Mouse (Mus musculus): ENCODE results near the gene Peak1.
A peak's percentile ranks its signal among the peaks of the same experiment; 100 is the strongest.

Peak1 gene

GRCm38 (mm10) chr9:56417948-56418737 is at the start of gene Peak1, which contains the start of gene Hmg20a:
Gene Peak1, minus strand, starts transcription at chr9:56418067.
Gene Hmg20a, plus strand, starts transcription at chr9:56418609.
- Histone ChIP-seq H3K36me3 (ENCODE audit: insufficient read depth, low read length) (no peaks in the 10 kb centered on the region), H3K9me3 (ENCODE audit: low read length) (no peaks in the 10 kb centered on the region), H3K4me3 (replicated peaks; ENCODE audit: low read length) (peak within 1 kb of the TSS; percentile 93), H3K27me3 (ENCODE audit: insufficient read depth, low read length) (no peaks in the 10 kb centered on the region), H3K4me1 (replicated peaks; ENCODE audit: low read depth, low read length) (peaks cover 50% of the 10 kb centered on the region)
- no peak for TF ChIP-seq CTCF (conservative IDR thresholded peaks at IDR 0.05; ENCODE audit: low read length)
- TF ChIP-seq POU5F1 (IDR thresholded peaks at IDR 0.05; ENCODE audit: borderline replicate concordance, low read length) = no peak
- TF ChIP-seq NANOG (IDR thresholded peaks at IDR 0.05; ENCODE audit: borderline replicate concordance, low read length) = peak; percentile 66; the same call in 1 of the 2 replicates

DNA sequence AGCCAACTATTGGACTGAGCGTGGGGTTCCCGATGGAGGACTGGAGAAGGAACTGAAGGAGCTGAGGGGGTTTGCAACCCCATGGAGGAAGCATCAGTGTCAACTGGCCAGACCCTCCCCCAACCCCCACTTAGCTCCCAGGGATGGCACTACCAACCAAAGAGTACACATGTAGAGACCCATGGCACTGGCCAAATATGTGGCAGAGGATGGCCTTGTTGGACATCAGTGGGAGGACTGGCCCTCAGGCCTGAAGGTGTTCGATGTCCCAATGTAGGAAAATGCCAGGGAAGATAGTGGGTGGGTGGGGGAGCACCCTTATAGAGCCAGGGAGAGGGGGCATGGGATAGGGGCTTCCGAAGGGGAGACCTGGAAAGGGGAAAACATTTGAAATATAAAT is 48.4 kb upstream of the Peak1 start:
- H3K27me3 ChIP-seq (ENCODE audit: insufficient read depth, low read length) = no peaks in the 10 kb centered on the region
- no peak overlapping the region for H3K4me3 ChIP-seq (replicated peaks; ENCODE audit: low read length)
- no peaks in the 10 kb centered on the region for H3K9me3 ChIP-seq (ENCODE audit: low read length)
- peaks cover 21% of the 10 kb centered on the region for H3K36me3 ChIP-seq (ENCODE audit: insufficient read depth, low read length)
- H3K4me1 ChIP-seq (replicated peaks; ENCODE audit: low read depth, low read length) = peaks cover 28% of the 10 kb centered on the region
- TF ChIP-seq NANOG (IDR thresholded peaks at IDR 0.05; ENCODE audit: borderline replicate concordance, low read length) = no peak
- no peak for TF ChIP-seq POU5F1 (IDR thresholded peaks at IDR 0.05; ENCODE audit: borderline replicate concordance, low read length)

DNA sequence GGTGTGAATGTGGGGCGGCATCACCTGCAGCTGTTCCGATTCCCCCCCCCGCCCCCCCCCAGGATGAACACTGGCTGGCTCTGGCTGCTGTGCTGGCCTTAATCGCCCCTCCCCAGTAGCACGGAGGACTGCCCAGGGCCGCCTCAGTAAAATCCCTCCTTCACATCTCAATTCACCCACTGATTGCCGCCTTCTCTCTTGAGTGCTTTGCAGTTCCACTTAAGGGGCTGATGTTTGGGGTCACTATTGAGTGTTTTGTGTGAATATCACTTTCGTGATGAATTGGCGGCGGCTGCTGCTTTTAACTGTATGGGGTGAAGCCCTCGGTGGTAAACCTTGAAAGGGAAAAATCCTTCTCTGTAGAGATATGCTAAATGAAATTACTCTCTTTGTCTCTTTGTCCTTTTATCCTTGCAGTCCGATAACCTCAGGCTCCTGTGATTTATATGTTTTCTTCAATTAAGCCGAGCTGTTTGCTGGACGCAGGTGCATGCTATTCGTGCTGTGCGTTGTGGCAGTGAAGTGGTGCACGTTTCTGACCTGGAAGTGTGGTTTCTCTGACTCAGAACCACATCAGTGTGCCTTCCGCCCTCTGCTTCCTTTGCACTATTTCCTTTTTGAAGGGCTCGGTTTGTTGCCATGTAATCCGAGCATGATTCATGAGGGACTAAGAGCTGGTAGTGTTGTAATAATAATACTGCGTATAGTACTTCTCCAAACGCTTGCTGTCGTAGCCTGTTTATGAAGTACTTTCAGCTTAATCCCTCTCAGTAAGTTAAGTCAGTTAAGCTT is 47.2 kb upstream of the Peak1 start:
- Histone ChIP-seq H3K27me3 (ENCODE audit: insufficient read depth, low read length) (no peaks in the 10 kb centered on the region), H3K4me3 (replicated peaks; ENCODE audit: low read length) (no peak overlapping the region), H3K36me3 (ENCODE audit: insufficient read depth, low read length) (peaks cover 21% of the 10 kb centered on the region), H3K9me3 (ENCODE audit: low read length) (no peaks in the 10 kb centered on the region), H3K4me1 (replicated peaks; ENCODE audit: low read depth, low read length) (peaks cover 19% of the 10 kb centered on the region)
- no peak for TF ChIP-seq NANOG (IDR thresholded peaks at IDR 0.05; ENCODE audit: borderline replicate concordance, low read length)
- TF ChIP-seq POU5F1 (IDR thresholded peaks at IDR 0.05; ENCODE audit: borderline replicate concordance, low read length) = no peak
- TF ChIP-seq CTCF (conservative IDR thresholded peaks at IDR 0.05; ENCODE audit: low read length) = no peak

DNA sequence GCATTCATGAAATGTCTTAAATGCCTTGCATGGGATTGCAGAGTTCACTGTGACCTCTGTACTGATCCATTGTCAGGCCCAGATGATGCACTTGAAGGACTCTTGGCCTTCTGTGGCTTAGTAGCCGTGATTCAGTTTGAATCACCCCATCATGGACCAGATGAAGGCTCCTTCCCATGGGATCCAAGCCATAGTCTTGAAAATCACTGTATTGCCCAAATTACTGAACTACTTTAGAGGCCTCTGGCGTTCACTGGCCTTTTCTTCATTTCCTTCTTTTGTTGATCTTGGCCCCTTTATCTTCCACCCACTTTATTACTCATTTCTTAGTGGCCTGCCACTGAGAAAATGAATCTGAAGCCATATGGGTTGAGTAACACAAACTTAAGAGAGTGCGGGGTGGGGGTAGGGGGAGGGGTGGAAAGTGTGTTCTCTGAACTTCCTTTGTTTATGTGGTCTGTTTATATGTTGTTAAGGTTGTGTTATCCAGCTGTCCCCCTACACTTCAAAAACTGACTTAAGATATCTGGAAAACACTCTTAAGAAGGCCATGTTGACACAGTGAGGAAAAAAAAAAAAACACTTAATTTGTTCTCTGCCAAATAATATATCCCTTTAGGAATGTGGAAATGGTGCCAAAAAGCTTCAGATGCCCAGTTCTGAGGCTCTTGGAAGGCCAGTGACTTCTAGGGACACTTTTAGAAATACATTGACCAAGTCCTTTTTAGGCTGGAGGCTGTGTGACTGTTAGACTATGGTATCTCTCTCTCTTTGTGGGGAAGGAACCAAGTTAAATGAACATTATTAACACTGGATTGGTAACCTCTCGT is 46.0 kb upstream of the Peak1 start:
- no peaks in the 10 kb centered on the region for H3K27me3 ChIP-seq (ENCODE audit: insufficient read depth, low read length)
- TF ChIP-seq CTCF (conservative IDR thresholded peaks at IDR 0.05; ENCODE audit: low read length) = no peak
- no peak for TF ChIP-seq NANOG (IDR thresholded peaks at IDR 0.05; ENCODE audit: borderline replicate concordance, low read length)
- no peak for TF ChIP-seq POU5F1 (IDR thresholded peaks at IDR 0.05; ENCODE audit: borderline replicate concordance, low read length)
- H3K4me3 ChIP-seq (replicated peaks; ENCODE audit: low read length) = no peak overlapping the region
- peaks cover 8% of the 10 kb centered on the region; the same call in 1 of the 2 replicates for H3K4me1 ChIP-seq (replicated peaks; ENCODE audit: low read depth, low read length)
- peaks cover 13% of the 10 kb centered on the region for H3K36me3 ChIP-seq (ENCODE audit: insufficient read depth, low read length)
- no peaks in the 10 kb centered on the region for H3K9me3 ChIP-seq (ENCODE audit: low read length)

DNA sequence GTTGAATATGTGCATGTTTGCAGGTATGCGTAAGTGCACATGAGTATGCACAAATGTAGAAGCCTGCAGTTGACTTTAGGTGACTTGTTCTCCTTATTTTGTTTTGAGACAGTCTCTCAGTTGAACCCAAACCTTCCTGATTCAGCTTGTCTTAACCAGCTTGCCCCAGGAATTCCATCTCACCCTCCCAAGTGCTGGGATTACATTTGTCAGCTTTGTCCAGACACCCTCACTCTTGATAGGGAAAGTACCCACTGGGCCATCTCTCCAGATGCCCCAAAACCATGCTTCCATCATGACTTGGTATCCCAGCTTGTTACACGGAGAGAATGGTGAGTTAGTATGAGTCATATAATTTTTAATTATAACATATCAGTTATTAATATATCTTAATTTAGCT is 45.2 kb upstream of the Peak1 start:
- Histone ChIP-seq H3K4me1 (replicated peaks; ENCODE audit: low read depth, low read length) (peaks cover 12% of the 10 kb centered on the region), H3K27me3 (ENCODE audit: insufficient read depth, low read length) (no peaks in the 10 kb centered on the region), H3K4me3 (replicated peaks; ENCODE audit: low read length) (no peak overlapping the region), H3K9me3 (ENCODE audit: low read length) (no peaks in the 10 kb centered on the region), H3K36me3 (ENCODE audit: insufficient read depth, low read length) (peaks cover 12% of the 10 kb centered on the region)
- TF ChIP-seq CTCF (conservative IDR thresholded peaks at IDR 0.05; ENCODE audit: low read length) (no peak), NANOG (IDR thresholded peaks at IDR 0.05; ENCODE audit: borderline replicate concordance, low read length) (no peak), POU5F1 (IDR thresholded peaks at IDR 0.05; ENCODE audit: borderline replicate concordance, low read length) (no peak)

- Histone ChIP-seq H3K27me3 (ENCODE audit: insufficient read depth, low read length) (no peaks in the 10 kb centered on the region), H3K4me3 (replicated peaks; ENCODE audit: low read length) (no peak overlapping the region), H3K4me1 (replicated peaks; ENCODE audit: low read depth, low read length) (peaks cover 14% of the 10 kb centered on the region), H3K9me3 (ENCODE audit: low read length) (no peaks in the 10 kb centered on the region), H3K36me3 (ENCODE audit: insufficient read depth, low read length) (peaks cover 8% of the 10 kb centered on the region)
- TF ChIP-seq POU5F1 (IDR thresholded peaks at IDR 0.05; ENCODE audit: borderline replicate concordance, low read length) (no peak), NANOG (IDR thresholded peaks at IDR 0.05; ENCODE audit: borderline replicate concordance, low read length) (no peak), CTCF (conservative IDR thresholded peaks at IDR 0.05; ENCODE audit: low read length) (no peak)
Observed at GRCm38 (mm10) chr9:56462606-56463005, 44.7 kb upstream of the Peak1 start.

GRCm38 (mm10) chr9:56460987-56461386 is 43.1 kb upstream of the Peak1 start:
- Histone ChIP-seq H3K36me3 (ENCODE audit: insufficient read depth, low read length) (no peaks in the 10 kb centered on the region), H3K9me3 (ENCODE audit: low read length) (no peaks in the 10 kb centered on the region), H3K4me3 (replicated peaks; ENCODE audit: low read length) (no peak overlapping the region), H3K4me1 (replicated peaks; ENCODE audit: low read depth, low read length) (peaks cover 14% of the 10 kb centered on the region), H3K27me3 (ENCODE audit: insufficient read depth, low read length) (no peaks in the 10 kb centered on the region)
- TF ChIP-seq POU5F1 (IDR thresholded peaks at IDR 0.05; ENCODE audit: borderline replicate concordance, low read length) (no peak), NANOG (IDR thresholded peaks at IDR 0.05; ENCODE audit: borderline replicate concordance, low read length) (no peak), CTCF (conservative IDR thresholded peaks at IDR 0.05; ENCODE audit: low read length) (no peak)

DNA sequence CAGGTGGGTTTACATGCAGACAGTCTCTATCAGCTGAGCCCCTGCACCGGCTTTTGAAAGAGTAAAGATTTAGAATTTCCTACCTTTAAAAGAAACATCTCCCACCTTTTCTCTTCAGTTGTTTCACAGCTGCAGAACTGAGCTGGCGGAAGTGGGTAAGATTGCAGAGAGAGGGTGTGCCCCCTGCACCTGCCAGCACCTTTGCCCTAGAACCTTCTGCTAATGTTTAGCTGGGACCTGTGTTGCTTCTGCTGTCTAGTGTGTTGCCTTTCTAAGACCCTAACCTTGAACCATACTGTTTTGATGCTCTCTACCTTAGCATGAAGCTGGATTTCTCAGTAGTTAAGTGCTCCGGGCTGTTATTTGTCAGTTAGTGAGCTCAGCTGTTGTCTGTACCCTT is 38.6 kb upstream of the Peak1 start:
- H3K4me3 ChIP-seq (replicated peaks; ENCODE audit: low read length) = no peak overlapping the region
- no peaks in the 10 kb centered on the region for H3K27me3 ChIP-seq (ENCODE audit: insufficient read depth, low read length)
- H3K36me3 ChIP-seq (ENCODE audit: insufficient read depth, low read length) = no peaks in the 10 kb centered on the region
- no peaks in the 10 kb centered on the region for H3K9me3 ChIP-seq (ENCODE audit: low read length)
- TF ChIP-seq NANOG (IDR thresholded peaks at IDR 0.05; ENCODE audit: borderline replicate concordance, low read length) (no peak), POU5F1 (IDR thresholded peaks at IDR 0.05; ENCODE audit: borderline replicate concordance, low read length) (no peak), CTCF (conservative IDR thresholded peaks at IDR 0.05; ENCODE audit: low read length) (no peak)
- peaks cover 6% of the 10 kb centered on the region for H3K4me1 ChIP-seq (replicated peaks; ENCODE audit: low read depth, low read length)

All from E14TG2a.4 (cell line).